Mouse (Mus musculus): ENCODE measurements at regions not wholly inside any gene's neighbourhood (a gene's known extent, or its start where the extent isn't known, plus 50 kb on each side); places are given as distances from the start of the nearest gene placed in this dataset.

DNA sequence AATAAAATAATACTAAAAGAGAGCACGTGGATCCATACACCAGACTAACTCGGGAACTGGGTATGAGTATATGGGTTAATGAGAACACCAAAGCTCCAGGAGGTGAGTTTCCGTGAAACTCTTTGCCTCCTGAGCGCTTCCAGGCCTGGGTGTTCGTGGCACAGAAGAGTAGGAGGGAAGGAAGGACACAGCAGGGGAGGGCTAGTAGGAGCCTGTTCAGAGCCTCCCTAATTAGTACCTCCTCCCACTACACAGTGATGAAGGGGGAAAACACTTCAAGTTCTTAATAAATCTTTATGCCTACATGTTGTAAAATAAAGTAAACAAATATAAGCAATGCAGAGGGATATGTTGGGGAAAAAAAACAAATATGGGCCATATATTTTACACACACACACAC, 143.7 kb upstream of the Thsd7a start:
- TF ChIP-seq ZC3H11A (IDR thresholded peaks at IDR 0.05; ENCODE audit: borderline replicate concordance, low read depth, low read length), result no peak
- TF ChIP-seq MAFK (IDR thresholded peaks at IDR 0.05; ENCODE audit: insufficient read depth, low read depth, low read length), result no peak
- TF ChIP-seq HCFC1 (IDR thresholded peaks at IDR 0.05; ENCODE audit: borderline replicate concordance, insufficient read depth, low read length), result no peak
- TF ChIP-seq CHD2 (IDR thresholded peaks at IDR 0.05; ENCODE audit: low read depth, low read length), result no peak
- no peak for TF ChIP-seq ZNF384 (IDR thresholded peaks at IDR 0.05; ENCODE audit: low read depth, low read length)
